Mouse (Mus musculus) liver, embryonic 13.5 days (tissue): Measurements from ENCODE around the gene Nwd1. TPM values are rescaled to one million over a fixed set of nuclear protein-coding genes. Genes with fewer than 3 reads are reported as not detected.

Experiments used
- ATAC-seq: fragments of 200-750 bp; cut with Nextera tagmentation; 2 replicates; pipeline ENCODE4 v1.8.0; 2017; ENCODE audit warnings: low read depth, mild to moderate bottlenecking, moderate number of reproducible peaks, moderate library complexity
- DNase-seq: peaks from one replicate; pipeline ENCODE4 v3.0.0; 2022
- H3K27ac ChIP-seq: fragments of 300-500 bp; sonication (generic); 2 replicates; pipeline ENCODE4 v1.5.1; 2015; ENCODE audit warnings: moderate library complexity, mild to moderate bottlenecking, inconsistent platforms
- H3K27me3 ChIP-seq: fragments of 300-500 bp; sonication (generic); 2 replicates; pipeline ENCODE4 v1.6.1; 2015; ENCODE audit warnings: mild to moderate bottlenecking, inconsistent platforms
- H3K36me3 ChIP-seq: fragments of 300-500 bp; sonication (generic); 2 replicates; pipeline ENCODE4 v1.6.1; 2015; ENCODE audit warnings: mild to moderate bottlenecking, inconsistent platforms
- H3K4me1 ChIP-seq: fragments of 300-500 bp; sonication (generic); replicated peaks from 2 replicates; pipeline ENCODE4 v1.6.1; 2015; ENCODE audit warnings: inconsistent platforms
- H3K4me2 ChIP-seq: fragments of 300-500 bp; sonication (generic); 2 replicates; pipeline ENCODE4 v1.6.1; 2015; ENCODE audit warnings: inconsistent platforms, mild to moderate bottlenecking, moderate library complexity
- H3K4me3 ChIP-seq: fragments of 300-500 bp; sonication (generic); replicated peaks from 2 replicates; pipeline ENCODE4 v1.5.1; 2015; ENCODE audit warnings: mild to moderate bottlenecking, inconsistent platforms
- H3K9ac ChIP-seq: fragments of 300-500 bp; sonication (generic); 2 replicates; pipeline ENCODE4 v1.6.1; 2015; ENCODE audit warnings: mild to moderate bottlenecking, inconsistent platforms
- H3K9me3 ChIP-seq: fragments of 300-500 bp; sonication (generic); replicated peaks from 2 replicates; pipeline ENCODE4 v1.6.1; 2016; ENCODE audit warnings: inconsistent platforms
- WGBS: fragments of 180-500 bp; shearing (Covaris S2); methylation state at CpG from one replicate; pipeline ENCODE4 v1.1.7; 2015; ENCODE audit not compliant: insufficient replicate concordance; 5-methylcytosine and 5-hydroxymethylcytosine counted together
- polyA plus RNA-seq: library from polyadenylated mRNA; unstranded; fragments of >200 nt; fragmentation: Nextera tagmentation; extraction: Ambion mirVana; gene quantifications from 2 replicates; pipeline ENCODE4 v1.2.1, GENCODE M21; 2015

The Nwd1 gene
- polyA plus RNA-seq, 1 experiment from 2014 or later, result not detected

- no peaks in the 10 kb centered on the region for H3K9me3 ChIP-seq
- H3K4me1 ChIP-seq, result 0 out of 2 replicates have a peak, but pooled peaks cover 8% of the 10 kb centered on the region
- 41% methylated on average over 5 of the region's 5 CpGs for WGBS
- DNase-seq (no peak), ATAC-seq (peak; percentile 34; the same call in 1 of the 2 replicates)
- no peak overlapping the region for H3K4me2 ChIP-seq
- H3K27me3 ChIP-seq, result no peaks in the 10 kb centered on the region
- H3K36me3 ChIP-seq, result no peaks in the 10 kb centered on the region
- no peak overlapping the region for H3K4me3 ChIP-seq
- no peak overlapping the region for H3K27ac ChIP-seq
- H3K9ac ChIP-seq, result no peak overlapping the region
Observed at GRCm38 (mm10) chr8:72716594-72716993, 70.1 kb downstream of the Nwd1 start.

- Histone ChIP-seq H3K36me3 (peaks cover 7% of the 10 kb centered on the region), H3K9ac (no peak overlapping the region), H3K4me1 (peaks cover 28% of the 10 kb centered on the region), H3K9me3 (no peaks in the 10 kb centered on the region), H3K27ac (no peak overlapping the region), H3K4me2 (no peak overlapping the region), H3K27me3 (no peaks in the 10 kb centered on the region), H3K4me3 (no peak overlapping the region)
- no peak for ATAC-seq
- no peak for DNase-seq
- 10% methylated on average over 1 of the region's 1 CpGs for WGBS
Observed at GRCm38 (mm10) chr8:72720541-72720940, 74.0 kb downstream of the Nwd1 start.

GRCm38 (mm10) chr8:72722769-72723650, 76.5 kb downstream of the Nwd1 start, which contains the start of gene Sin3b:
TSS of gene Sin3b (plus strand) at chr8:72723285.
- H3K9ac ChIP-seq, result peak within 1 kb of the TSS; percentile 92
- H3K36me3 ChIP-seq, result peaks cover 32% of the 10 kb centered on the region
- peak within 1 kb of the TSS; percentile 18; the same call in 1 of the 2 replicates for H3K27ac ChIP-seq
- ATAC-seq (peak; percentile 97), DNase-seq (peak; percentile 91)
- peak within 1 kb of the TSS; percentile 86 for H3K4me2 ChIP-seq
- 13% methylated on average over 56 of the region's 56 CpGs for WGBS
- H3K4me1 ChIP-seq, result peaks cover 27% of the 10 kb centered on the region
- no peaks in the 10 kb centered on the region for H3K9me3 ChIP-seq
- no peaks in the 10 kb centered on the region for H3K27me3 ChIP-seq
- peak within 1 kb of the TSS; percentile 96 for H3K4me3 ChIP-seq

GRCm38 (mm10) chr8:72723651-72724001, 77.1 kb downstream of the Nwd1 start:
- DNase-seq (peak; percentile 15), ATAC-seq (peak; percentile 19; the same call in 1 of the 2 replicates)
- peaks cover 38% of the 10 kb centered on the region for H3K36me3 ChIP-seq
- H3K9ac ChIP-seq, result peak overlapping the region; percentile 92
- peak overlapping the region; percentile 96 for H3K4me3 ChIP-seq
- H3K9me3 ChIP-seq, result no peaks in the 10 kb centered on the region
- H3K27me3 ChIP-seq, result no peaks in the 10 kb centered on the region
- peak overlapping the region; percentile 86 for H3K4me2 ChIP-seq
- WGBS, result under 1% methylated on average over 30 of the region's 30 CpGs
- H3K4me1 ChIP-seq, result peaks cover 27% of the 10 kb centered on the region
- H3K27ac ChIP-seq, result no peak overlapping the region

GRCm38 (mm10) chr8:72728636-72729035, 82.1 kb downstream of the Nwd1 start:
- H3K9ac ChIP-seq, result no peak overlapping the region
- no peak overlapping the region for H3K27ac ChIP-seq
- no peak overlapping the region for H3K4me2 ChIP-seq
- whole genome bisulfite sequencing, result 74% methylated on average over 1 of the region's 1 CpGs
- ATAC-seq (no peak), DNase-seq (no peak)
- peaks cover 86% of the 10 kb centered on the region for H3K36me3 ChIP-seq
- H3K4me3 ChIP-seq, result no peak overlapping the region
- peaks cover 27% of the 10 kb centered on the region for H3K4me1 ChIP-seq
- H3K27me3 ChIP-seq, result no peaks in the 10 kb centered on the region
- H3K9me3 ChIP-seq, result no peaks in the 10 kb centered on the region

GRCm38 (mm10) chr8:72735001-72735400, 88.5 kb downstream of the Nwd1 start:
- Histone ChIP-seq H3K4me2 (no peak overlapping the region), H3K4me1 (no peaks in the 10 kb centered on the region), H3K9ac (no peak overlapping the region), H3K4me3 (no peak overlapping the region), H3K27me3 (no peaks in the 10 kb centered on the region), H3K36me3 (peaks cover 92% of the 10 kb centered on the region), H3K27ac (no peak overlapping the region), H3K9me3 (no peaks in the 10 kb centered on the region)
- DNase-seq (no peak), ATAC-seq (no peak)
- 56% methylated on average over 5 of the region's 5 CpGs for WGBS

- no peaks in the 10 kb centered on the region for H3K9me3 ChIP-seq
- H3K27ac ChIP-seq, result no peak overlapping the region
- DNase-seq (no peak), ATAC-seq (no peak)
- H3K27me3 ChIP-seq, result no peaks in the 10 kb centered on the region
- H3K4me3 ChIP-seq, result no peak overlapping the region
- no peak overlapping the region for H3K4me2 ChIP-seq
- H3K9ac ChIP-seq, result no peak overlapping the region
- no peaks in the 10 kb centered on the region for H3K4me1 ChIP-seq
- H3K36me3 ChIP-seq, result peaks cover 87% of the 10 kb centered on the region
Observed at GRCm38 (mm10) chr8:72736868-72737267, 90.4 kb downstream of the Nwd1 start.

- H3K4me1 ChIP-seq, result no peaks in the 10 kb centered on the region
- no peaks in the 10 kb centered on the region for H3K27me3 ChIP-seq
- H3K36me3 ChIP-seq, result peaks cover 89% of the 10 kb centered on the region
- H3K27ac ChIP-seq, result no peak overlapping the region
- no peak overlapping the region for H3K4me3 ChIP-seq
- no peak for DNase-seq
- H3K9me3 ChIP-seq, result no peaks in the 10 kb centered on the region
- ATAC-seq, result no peak
- 47% methylated on average over 5 of the region's 5 CpGs for WGBS
- H3K9ac ChIP-seq, result no peak overlapping the region
- no peak overlapping the region for H3K4me2 ChIP-seq
Observed at GRCm38 (mm10) chr8:72746061-72746460, 99.5 kb downstream of the Nwd1 start.

GRCm38 (mm10) chr8:72749846-72750245, 103.3 kb downstream of the Nwd1 start:
- Histone ChIP-seq H3K4me2 (no peak overlapping the region), H3K4me1 (no peaks in the 10 kb centered on the region), H3K27ac (no peak overlapping the region), H3K9ac (no peak overlapping the region), H3K4me3 (no peak overlapping the region), H3K9me3 (no peaks in the 10 kb centered on the region), H3K27me3 (no peaks in the 10 kb centered on the region), H3K36me3 (peaks cover 94% of the 10 kb centered on the region)
- WGBS, result 92% methylated on average over 26 of the region's 26 CpGs
- ATAC-seq, result no peak
- DNase-seq, result no peak

GRCm38 (mm10) chr8:72750266-72750665, 103.8 kb downstream of the Nwd1 start:
- no peak overlapping the region for H3K4me2 ChIP-seq
- no peaks in the 10 kb centered on the region for H3K4me1 ChIP-seq
- no peaks in the 10 kb centered on the region for H3K27me3 ChIP-seq
- WGBS, result 78% methylated on average over 6 of the region's 6 CpGs
- H3K36me3 ChIP-seq, result peaks cover 92% of the 10 kb centered on the region
- ATAC-seq (no peak), DNase-seq (no peak)
- no peaks in the 10 kb centered on the region for H3K9me3 ChIP-seq
- no peak overlapping the region for H3K9ac ChIP-seq
- H3K27ac ChIP-seq, result no peak overlapping the region
- no peak overlapping the region for H3K4me3 ChIP-seq

GRCm38 (mm10) chr8:72751126-72751525, 104.6 kb downstream of the Nwd1 start:
- no peak for ATAC-seq
- H3K27me3 ChIP-seq, result no peaks in the 10 kb centered on the region
- no peaks in the 10 kb centered on the region for H3K4me1 ChIP-seq
- H3K36me3 ChIP-seq, result peaks cover 92% of the 10 kb centered on the region
- DNase-seq, result no peak
- H3K4me2 ChIP-seq, result no peak overlapping the region
- 71% methylated on average over 3 of the region's 3 CpGs for WGBS
- no peak overlapping the region for H3K27ac ChIP-seq
- H3K4me3 ChIP-seq, result no peak overlapping the region
- H3K9me3 ChIP-seq, result no peaks in the 10 kb centered on the region
- H3K9ac ChIP-seq, result no peak overlapping the region

- Histone ChIP-seq H3K27me3 (no peaks in the 10 kb centered on the region), H3K4me2 (no peak overlapping the region), H3K36me3 (peaks cover 92% of the 10 kb centered on the region), H3K9me3 (no peaks in the 10 kb centered on the region), H3K4me3 (no peak overlapping the region), H3K4me1 (no peaks in the 10 kb centered on the region), H3K27ac (no peak overlapping the region), H3K9ac (no peak overlapping the region)
- ATAC-seq, result no peak
- no peak for DNase-seq
- WGBS, result 63% methylated on average over 3 of the region's 3 CpGs
Observed at GRCm38 (mm10) chr8:72752289-72752688, 105.8 kb downstream of the Nwd1 start.
